Mouse (Mus musculus) left cerebral cortex, adult 2 months (tissue): ENCODE results near the gene Dnm3. TPM values are rescaled to one million over a fixed set of nuclear protein-coding genes. Genes with fewer than 3 reads are reported as not detected.

Experiments
- DNase-seq, 2 experiments: peaks; one replicate each; pipeline ENCODE4 v3.0.0; 2021 to 2022; ENCODE audit warnings: low spot score in 2 of 2, mixed read lengths in 1 of 2; ENCODE audit errors: extremely low spot score in 1 of 2
- H3K27ac ChIP-seq: fragments of 200-600 bp; 2 replicates; pipeline ENCODE4 v1.8.1; 2022
- H3K4me3 ChIP-seq: fragments of 200-600 bp; 2 replicates; pipeline ENCODE4 v1.8.1; 2022
- CTCF ChIP-seq: fragments of 200-600 bp; IDR thresholded peaks from 2 replicates; pipeline ENCODE4 v1.8.1; 2022; ENCODE audit warnings: antibody characterized with exemption, mild to moderate bottlenecking, moderate library complexity
- intact Hi-C: fragments of 180-260 bp; cut with DNase I; formaldehyde crosslinking; loops from one replicate; pipeline ENCODE4 v1.15.1; 2025
- total RNA-seq, 2 experiments: library from RNA; stranded (reverse); gene quantifications; 2 replicates each; pipeline ENCODE4 v1.2.3; 2021

The Dnm3 gene
- total RNA-seq, 2 experiments from 2014 or later = 102 to 103 TPM

DNA sequence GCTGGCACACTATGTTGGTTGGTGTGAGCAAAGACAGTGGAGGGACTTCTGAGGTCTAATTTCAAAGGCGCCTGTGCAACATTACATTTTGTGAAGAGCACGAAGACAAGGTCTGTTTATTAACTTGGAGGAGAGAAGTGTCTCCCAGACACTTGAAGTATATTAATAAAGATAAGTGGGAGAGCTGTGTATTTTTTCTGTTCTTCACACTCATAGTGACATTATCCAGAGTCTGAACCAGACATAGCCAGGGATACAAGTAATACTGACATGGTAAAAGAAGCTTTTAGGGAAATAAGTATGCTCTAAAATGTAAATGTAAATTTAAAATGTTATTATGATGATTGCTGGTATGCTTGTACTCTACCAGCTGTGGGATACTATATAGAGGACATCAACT is 394.5 kb downstream of the Dnm3 start:
- Histone ChIP-seq H3K27ac (no peak overlapping the region; the same call in 1 of the 2 replicates), H3K4me3 (no peak overlapping the region)
- intact Hi-C loops = no loop called here
- no peak for DNase-seq
- no peak for TF ChIP-seq CTCF

DNA sequence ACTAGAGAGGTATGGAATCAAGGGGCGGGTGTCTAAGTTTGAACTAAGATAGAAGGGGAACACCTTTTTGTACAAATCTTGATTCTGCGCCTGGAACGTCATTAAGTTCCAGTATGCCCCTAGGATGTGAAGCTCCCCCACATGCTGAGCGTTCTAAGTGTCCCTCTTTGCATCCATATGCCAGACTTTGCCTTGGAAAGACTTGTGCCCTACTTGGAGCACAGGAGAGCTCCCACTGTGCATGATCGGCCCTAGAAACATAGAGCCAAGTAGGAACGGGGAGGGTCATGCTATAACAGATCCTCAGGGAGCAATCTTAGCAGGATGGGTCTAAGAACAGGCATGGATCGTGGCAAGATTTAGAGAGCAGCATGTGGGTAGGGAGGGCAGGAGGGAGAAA is 395.1 kb downstream of the Dnm3 start:
- intact Hi-C loops = no loop called here
- H3K27ac ChIP-seq = no peak overlapping the region
- no peak for DNase-seq
- no peak overlapping the region for H3K4me3 ChIP-seq
- TF ChIP-seq CTCF = no peak

DNA sequence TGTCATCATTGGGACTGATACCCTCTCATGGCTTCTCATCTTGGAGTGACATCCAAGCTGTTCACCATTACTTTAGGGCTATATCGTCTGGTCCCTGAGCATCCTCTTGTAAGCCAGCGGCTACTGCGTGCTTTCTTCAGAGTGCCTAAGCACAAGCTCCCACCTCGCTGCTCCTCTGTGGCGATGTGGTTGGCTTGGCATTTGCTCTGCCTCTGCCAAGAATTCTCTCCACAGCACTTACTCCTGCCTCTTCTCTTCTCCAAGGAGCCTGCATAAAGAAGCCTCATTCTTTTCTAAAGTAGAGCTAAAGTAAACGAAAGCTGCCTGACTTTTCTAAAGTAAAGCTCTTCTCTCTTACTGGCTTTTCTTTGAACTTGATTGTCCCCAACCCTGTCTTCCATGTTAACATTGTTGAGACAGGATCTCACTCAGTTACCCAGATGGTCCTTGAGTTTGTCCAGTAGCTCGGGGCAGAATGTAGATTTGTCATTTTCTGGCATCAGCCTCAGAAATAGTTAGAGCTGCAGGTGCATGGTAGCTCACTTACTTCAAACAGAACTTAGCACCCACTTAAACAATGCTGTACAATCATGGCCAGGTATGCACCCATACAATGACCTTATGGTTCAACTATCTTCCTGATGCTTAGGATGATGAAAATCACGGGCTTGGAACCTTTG is 396.0 kb downstream of the Dnm3 start:
- no peak for DNase-seq
- Histone ChIP-seq H3K4me3 (no peak overlapping the region), H3K27ac (no peak overlapping the region)
- no peak for TF ChIP-seq CTCF
- intact Hi-C loops = no loop called here

DNA sequence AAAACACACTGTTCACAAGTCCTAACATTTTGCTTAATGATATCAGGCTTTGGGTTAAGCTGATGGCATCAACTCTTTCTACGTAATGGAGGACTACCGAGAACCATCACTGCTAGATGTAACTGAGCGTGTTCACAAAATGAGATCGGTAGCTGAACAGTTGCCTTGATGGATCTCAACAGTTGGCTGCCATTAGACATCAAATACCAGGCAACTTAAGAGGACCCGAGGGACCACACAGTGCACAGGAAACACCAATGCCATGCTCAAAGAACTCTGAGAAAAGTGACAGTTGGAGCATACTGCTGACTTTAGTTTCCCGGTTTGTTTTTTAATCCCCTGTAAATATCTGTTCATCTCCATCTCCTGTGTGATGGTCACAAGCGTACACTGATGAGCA is 397.8 kb downstream of the Dnm3 start:
- intact Hi-C loops = no loop called here
- no peak for TF ChIP-seq CTCF
- no peak overlapping the region for H3K27ac ChIP-seq
- DNase-seq = no peak
- H3K4me3 ChIP-seq = no peak overlapping the region

DNA sequence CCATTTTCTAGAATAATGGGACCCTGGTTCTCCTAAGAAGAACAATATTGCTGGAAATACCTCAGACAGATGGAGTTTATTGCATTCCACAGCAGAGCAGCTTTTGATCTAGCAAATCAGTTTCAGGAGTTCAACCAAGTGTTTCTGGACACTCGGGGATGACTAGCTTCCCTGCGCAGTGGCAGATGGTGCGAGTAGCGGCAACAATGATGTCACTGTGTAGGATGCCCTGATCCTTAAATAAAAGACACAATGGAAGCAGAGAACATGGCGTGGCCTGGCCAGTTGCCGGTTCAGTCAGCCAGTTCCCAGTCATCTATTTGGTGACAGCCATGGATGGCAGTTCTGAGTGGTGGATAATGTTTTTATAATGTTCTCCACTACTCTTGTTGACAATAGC is 400.4 kb downstream of the Dnm3 start:
- Histone ChIP-seq H3K4me3 (no peak overlapping the region), H3K27ac (no peak overlapping the region)
- no peak for TF ChIP-seq CTCF
- intact Hi-C loops = no loop called here
- peak in 1 of 2 experiments; percentile 46 for DNase-seq

DNA sequence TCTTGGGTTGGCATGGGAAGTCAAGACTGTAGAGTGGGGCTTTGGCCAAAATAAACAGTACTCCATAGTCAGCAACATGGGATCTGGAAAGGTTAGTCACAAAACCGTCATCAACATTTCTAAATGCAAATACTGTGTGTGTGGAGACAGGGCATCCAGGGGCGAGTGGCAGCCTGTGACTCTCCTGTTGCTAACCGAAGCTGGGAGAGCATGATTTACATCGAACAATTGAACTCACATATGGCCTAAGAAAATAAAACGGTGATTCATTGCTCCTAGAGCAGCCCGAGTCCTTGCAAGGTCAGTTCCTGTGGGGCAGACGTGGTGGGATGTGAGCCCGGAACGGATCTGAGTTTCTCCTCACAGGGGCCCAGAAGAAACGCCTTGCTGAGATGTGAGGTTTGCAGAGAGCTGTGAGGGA is 401.2 kb downstream of the Dnm3 start:
- TF ChIP-seq CTCF = no peak
- Histone ChIP-seq H3K4me3 (no peak overlapping the region), H3K27ac (no peak overlapping the region)
- DNase-seq = no peak
- intact Hi-C loops = no loop called here

DNA sequence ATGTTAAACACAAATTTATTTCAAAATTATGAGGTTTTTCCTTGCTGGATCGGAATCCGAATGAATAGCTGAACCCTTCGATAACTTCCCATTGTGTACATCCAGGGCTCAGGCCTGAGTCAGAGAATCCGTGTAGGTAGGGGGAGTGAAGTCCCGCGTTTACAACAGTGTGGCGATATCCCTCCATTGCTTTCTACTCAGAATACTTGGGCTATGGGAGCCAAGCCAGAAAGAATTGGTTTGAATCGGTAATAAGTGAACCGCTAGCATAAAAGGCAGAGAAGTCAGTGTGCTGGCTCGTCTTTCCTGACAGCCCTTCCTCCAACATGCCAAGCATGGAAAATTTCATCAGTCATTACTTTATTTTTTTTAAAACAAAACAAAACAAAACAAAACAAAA is 402.0 kb downstream of the Dnm3 start:
- DNase-seq = no peak
- no peak overlapping the region for H3K27ac ChIP-seq
- no peak for TF ChIP-seq CTCF
- no peak overlapping the region for H3K4me3 ChIP-seq
- intact Hi-C loops = no loop called here

DNA sequence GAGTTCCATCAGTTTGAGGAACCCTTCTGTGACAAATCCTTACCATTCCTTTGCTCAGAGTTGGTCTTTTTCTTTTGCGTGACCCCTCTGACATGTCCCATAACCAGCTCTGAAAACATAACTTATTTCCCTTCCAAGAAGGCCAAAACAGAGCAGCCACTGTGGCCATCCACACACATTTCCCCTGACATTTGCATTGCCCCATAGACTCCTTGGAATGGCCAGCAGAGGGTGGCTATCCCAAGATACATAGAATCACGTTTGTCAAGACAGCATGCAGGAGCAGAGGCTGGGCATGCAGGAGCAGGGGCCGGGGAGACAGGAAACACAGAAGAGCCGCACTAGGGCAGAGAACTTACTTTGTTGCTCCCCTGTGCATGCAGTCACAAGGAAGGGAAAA is 402.4 kb downstream of the Dnm3 start:
- intact Hi-C loops = no loop called here
- H3K27ac ChIP-seq = peak overlapping the region; percentile 57; the same call in 1 of the 2 replicates
- H3K4me3 ChIP-seq = no peak overlapping the region
- no peak for TF ChIP-seq CTCF
- DNase-seq = no peak

DNA sequence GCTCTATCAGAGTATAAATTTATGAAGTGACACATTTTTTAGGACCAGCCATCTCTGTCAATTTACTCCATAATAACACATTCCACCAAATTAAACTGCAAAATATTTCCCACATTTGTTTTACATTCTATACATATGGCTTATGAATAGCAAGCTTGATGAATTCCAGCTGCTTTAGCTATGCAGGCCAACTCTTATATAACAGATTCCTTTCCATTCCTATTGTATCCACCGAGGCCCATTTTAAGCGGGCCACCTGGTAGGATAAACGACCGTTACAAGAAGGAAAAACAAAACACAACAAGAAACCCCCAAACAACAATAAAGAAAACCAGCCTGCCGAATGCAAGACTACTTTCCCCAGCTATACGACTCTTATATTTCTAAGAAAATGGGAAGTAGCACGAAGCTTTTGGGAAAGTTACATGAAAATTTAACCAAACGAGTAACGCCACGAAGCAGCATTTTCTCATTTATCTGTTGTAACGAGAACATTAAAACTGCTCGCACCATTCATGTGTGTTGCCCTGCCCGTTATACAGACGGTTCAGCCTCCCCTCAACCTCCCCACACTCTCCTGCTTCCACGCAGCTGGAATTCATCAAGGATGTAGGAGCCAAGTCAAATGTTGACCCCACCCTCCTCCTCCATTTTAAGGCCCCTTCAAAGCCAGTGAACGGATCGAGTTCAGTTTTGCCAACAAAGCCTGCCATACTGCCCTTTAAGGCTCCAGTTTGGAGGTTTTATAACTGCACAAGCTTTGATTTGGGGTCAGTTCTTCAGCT is 403.0 kb downstream of the Dnm3 start:
- peak overlapping the region; percentile 57; the same call in 1 of the 2 replicates for H3K27ac ChIP-seq
- no peak for TF ChIP-seq CTCF
- intact Hi-C loops = no loop called here
- DNase-seq = no peak
- no peak overlapping the region for H3K4me3 ChIP-seq

DNA sequence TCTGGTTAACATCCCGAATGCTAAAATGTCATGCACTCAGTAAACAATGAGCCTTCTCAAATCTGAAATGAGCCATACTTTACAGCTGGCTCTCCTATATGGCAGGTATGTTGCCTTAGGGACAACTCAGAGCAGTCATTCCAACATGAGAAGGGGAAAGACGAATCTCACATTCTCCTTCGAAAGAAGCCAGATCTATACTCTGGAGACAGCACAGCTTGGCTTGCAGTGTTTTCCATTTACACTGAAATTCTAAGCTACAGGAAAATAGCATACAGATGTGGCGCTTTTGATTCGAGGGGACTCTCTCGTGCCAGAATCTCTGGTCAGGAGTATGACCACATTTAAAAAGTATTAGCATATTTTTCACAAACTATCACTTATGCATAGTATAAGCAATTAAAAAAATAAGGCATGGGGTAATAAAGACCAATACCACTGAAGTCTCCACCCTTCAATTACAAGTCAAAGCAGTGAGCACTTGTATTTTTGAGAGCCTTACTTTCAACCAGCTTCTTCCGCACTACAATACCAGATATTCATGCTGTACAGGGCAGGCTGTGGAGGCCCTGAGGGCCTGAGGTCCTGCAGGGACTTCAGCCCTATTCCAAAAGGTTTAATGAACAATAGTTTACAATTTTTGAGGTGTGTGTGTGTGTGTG is 404.8 kb downstream of the Dnm3 start:
- intact Hi-C loops = no loop called here
- no peak for TF ChIP-seq CTCF
- Histone ChIP-seq H3K4me3 (no peak overlapping the region), H3K27ac (no peak overlapping the region)
- no peak for DNase-seq

DNA sequence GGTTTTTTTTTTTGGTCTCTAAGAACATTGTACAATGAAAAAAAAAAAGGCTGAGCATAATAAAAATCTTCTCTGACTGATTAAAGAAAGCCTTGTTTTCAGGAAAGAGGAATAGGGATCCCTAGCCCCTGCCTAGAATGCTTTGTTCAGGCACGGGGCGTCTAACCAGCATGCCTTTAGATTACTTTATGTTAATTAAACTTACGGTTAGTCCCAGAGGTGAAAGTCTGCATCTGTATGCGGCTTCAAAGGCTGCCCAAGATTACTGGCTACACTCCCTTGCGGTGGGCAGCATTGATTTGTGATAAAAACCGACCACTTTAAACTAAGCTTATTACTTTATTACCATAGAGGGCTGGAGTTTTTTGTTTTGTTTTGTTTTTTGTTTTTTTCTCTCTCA is 424.2 kb downstream of the Dnm3 start:
- Histone ChIP-seq H3K4me3 (no peak overlapping the region), H3K27ac (no peak overlapping the region)
- intact Hi-C loops = loop anchor here (10.0 kb wide), 1 partner anchor 111 kb away; no protein-coding TSS in a partner anchor
- no peak for TF ChIP-seq CTCF
- DNase-seq = no peak

DNA sequence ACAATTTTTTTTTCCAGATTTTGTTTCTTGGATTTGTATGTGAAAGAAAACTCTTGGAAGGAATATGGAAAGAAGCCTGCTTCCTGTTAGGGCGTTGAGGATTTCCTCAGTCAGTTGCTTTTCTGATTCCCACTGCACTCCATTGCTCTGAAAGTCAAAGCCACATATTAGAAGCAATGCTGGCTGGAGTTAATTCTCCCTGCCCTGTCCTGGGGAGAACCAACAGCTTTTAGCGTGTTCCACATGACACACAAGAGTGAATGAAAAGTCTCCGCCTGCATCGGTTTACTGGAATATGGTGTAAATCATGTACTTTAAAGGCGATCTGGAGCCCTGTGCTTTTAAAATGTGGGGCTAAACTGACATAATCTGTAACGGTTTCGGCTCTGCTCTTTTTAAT is 424.6 kb downstream of the Dnm3 start:
- intact Hi-C loops = loop anchor here (10.0 kb wide), 1 partner anchor 112 kb away; no protein-coding TSS in a partner anchor
- no peak for TF ChIP-seq CTCF
- H3K27ac ChIP-seq = no peak overlapping the region

More for the DNA sequence above, 424.6 kb downstream of the Dnm3 start:
- H3K4me3 ChIP-seq = no peak overlapping the region
- DNase-seq = no peak
